Mouse (Mus musculus) lung, embryonic 15.5 days (tissue): ENCODE data around the gene Ucn2. TPM values are rescaled to one million over a fixed set of nuclear protein-coding genes. Genes with fewer than 3 reads are reported as not detected.
A peak's percentile ranks its signal among the peaks of the same experiment; 100 is the strongest.

Experiments used
- ATAC-seq: fragments of 200-750 bp; cut with Nextera tagmentation; 2 replicates; pipeline ENCODE4 v1.8.0; 2017; ENCODE audit warnings: moderate number of reproducible peaks, borderline replicate concordance; ENCODE audit not compliant: low FRiP score, low TSS enrichment; ENCODE audit errors: extremely low read depth
- H3K27ac ChIP-seq: fragments of 300-500 bp; sonication (generic); 2 replicates; pipeline ENCODE4 v1.5.1; 2015; ENCODE audit warnings: moderate library complexity, mild to moderate bottlenecking, inconsistent platforms
- H3K27me3 ChIP-seq: fragments of 300-500 bp; sonication (generic); 2 replicates; pipeline ENCODE4 v1.6.1; 2015; ENCODE audit warnings: inconsistent platforms
- H3K36me3 ChIP-seq: fragments of 300-500 bp; sonication (generic); 2 replicates; pipeline ENCODE4 v1.6.1; 2015; ENCODE audit warnings: inconsistent platforms
- H3K4me1 ChIP-seq: fragments of 300-500 bp; sonication (generic); 2 replicates; pipeline ENCODE4 v1.6.1; 2015; ENCODE audit warnings: inconsistent platforms
- H3K4me2 ChIP-seq: fragments of 300-500 bp; sonication (generic); 2 replicates; pipeline ENCODE4 v1.6.1; 2015; ENCODE audit warnings: inconsistent platforms, mild to moderate bottlenecking, moderate library complexity
- H3K4me3 ChIP-seq: fragments of 300-500 bp; sonication (generic); 2 replicates; pipeline ENCODE4 v1.5.1; 2015; ENCODE audit warnings: mild to moderate bottlenecking, inconsistent platforms
- H3K9ac ChIP-seq: fragments of 300-500 bp; sonication (generic); 2 replicates; pipeline ENCODE4 v1.6.1; 2015; ENCODE audit warnings: inconsistent platforms
- H3K9me3 ChIP-seq: fragments of 300-500 bp; sonication (generic); 2 replicates; pipeline ENCODE4 v1.6.1; 2016; ENCODE audit warnings: inconsistent platforms
- WGBS: fragments of 180-500 bp; shearing (Covaris S2); methylation state at CpG from one replicate; pipeline ENCODE4 v1.1.7; 2015; 5-methylcytosine and 5-hydroxymethylcytosine counted together
- polyA plus RNA-seq: library from polyadenylated mRNA; unstranded; fragments of >200 nt; fragmentation: Nextera tagmentation; extraction: Ambion mirVana; gene quantifications from 2 replicates; pipeline ENCODE4 v1.2.1, GENCODE M21; 2015

The Ucn2 gene
- polyA plus RNA-seq = not detected in 2 replicates

DNA sequence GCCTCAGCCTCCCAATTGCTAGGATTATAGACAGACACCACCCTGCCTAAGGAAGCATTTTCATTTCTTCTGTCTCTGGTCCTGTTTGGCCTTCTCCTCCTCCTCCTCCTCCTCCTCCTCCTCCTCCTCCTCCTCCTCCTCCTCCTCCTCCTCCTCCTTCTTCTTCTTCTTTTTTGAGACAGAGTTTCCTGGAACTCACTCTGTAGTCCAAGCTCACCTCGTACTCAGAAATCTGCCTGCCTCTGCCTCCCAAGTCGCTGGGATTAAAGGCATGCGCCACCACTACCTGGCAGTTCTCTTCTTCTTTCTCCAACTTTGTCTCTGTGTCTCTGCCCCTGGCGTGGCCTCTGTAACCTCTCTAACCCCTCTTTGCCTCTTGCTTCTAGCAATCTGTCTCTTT, at the start of gene Ucn2:
Gene Ucn2, plus strand, starts transcription at position 301 of the 400 bp plus-strand sequence.
- no peaks in the 10 kb centered on the region for H3K36me3 ChIP-seq
- 72% methylated on average over 4 of the region's 4 CpGs for WGBS
- no peak within 1 kb of the TSS for H3K4me2 ChIP-seq
- H3K27ac ChIP-seq = no peak within 1 kb of the TSS
- H3K9ac ChIP-seq = no peak within 1 kb of the TSS
- H3K9me3 ChIP-seq = no peaks in the 10 kb centered on the region
- peaks cover 26% of the 10 kb centered on the region for H3K4me1 ChIP-seq
- no peaks in the 10 kb centered on the region for H3K27me3 ChIP-seq
- ATAC-seq = no peak
- H3K4me3 ChIP-seq = no peak within 1 kb of the TSS

DNA sequence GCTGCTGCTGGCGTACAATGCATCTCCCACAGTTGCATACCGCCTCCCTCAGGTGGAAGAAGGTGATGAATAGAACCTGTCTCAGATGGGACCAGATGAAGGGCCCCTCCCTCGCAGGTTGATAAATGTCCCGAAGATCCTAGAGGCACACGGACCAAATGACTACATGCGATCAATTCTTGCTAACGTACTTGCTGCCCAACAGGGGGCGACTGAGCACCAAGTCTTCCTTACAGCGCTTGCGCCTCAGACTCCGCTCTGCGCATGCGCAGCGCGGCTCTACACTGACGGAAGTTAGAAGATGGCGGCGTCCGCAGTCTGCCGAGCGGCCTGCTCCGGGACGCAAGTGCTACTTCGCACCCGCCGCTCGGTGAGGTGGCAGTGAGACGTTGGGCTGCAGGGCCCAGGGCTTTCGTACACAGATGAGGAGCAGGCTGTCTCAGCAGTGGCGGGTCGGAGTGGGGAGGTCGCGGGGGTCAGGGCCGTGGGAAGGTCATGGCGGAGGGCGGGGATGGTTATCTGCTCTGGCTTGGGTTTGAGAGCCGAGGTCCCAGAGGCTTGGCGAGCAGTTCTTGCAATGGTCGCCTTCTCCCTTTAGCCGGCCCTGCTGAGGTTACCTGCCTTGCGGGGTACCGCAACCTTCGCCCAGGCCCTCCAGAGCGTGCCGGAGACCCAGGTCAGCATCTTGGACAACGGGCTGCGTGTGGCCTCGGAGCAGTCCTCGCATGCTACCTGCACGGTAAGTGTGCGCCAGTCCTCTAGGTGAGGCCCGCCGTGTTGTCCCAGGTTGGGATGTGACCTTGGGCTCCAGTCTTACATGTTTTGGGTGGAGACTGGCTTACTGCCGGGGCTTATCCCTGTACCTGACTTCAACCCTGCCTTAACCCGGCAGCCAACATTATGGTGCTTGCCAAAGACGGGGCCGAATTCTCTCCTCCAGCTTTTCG, 49.1 kb upstream of the Ucn2 start, which contains the start of gene Uqcrc1:
Gene Uqcrc1, plus strand, starts transcription at position 216 of the 947 bp plus-strand sequence.
- peaks cover 36% of the 10 kb centered on the region for H3K36me3 ChIP-seq
- peaks cover 5% of the 10 kb centered on the region for H3K4me1 ChIP-seq
- under 1% methylated on average over 58 of the region's 58 CpGs for WGBS
- H3K27me3 ChIP-seq = no peaks in the 10 kb centered on the region
- H3K9me3 ChIP-seq = no peaks in the 10 kb centered on the region
- H3K9ac ChIP-seq = peak within 1 kb of the TSS; percentile 77
- H3K4me2 ChIP-seq = peak within 1 kb of the TSS; percentile 74
- peak; percentile 87 for ATAC-seq
- peak within 1 kb of the TSS; percentile 80 for H3K4me3 ChIP-seq
- H3K27ac ChIP-seq = peak within 1 kb of the TSS; percentile 25; the same call in 1 of the 2 replicates

DNA sequence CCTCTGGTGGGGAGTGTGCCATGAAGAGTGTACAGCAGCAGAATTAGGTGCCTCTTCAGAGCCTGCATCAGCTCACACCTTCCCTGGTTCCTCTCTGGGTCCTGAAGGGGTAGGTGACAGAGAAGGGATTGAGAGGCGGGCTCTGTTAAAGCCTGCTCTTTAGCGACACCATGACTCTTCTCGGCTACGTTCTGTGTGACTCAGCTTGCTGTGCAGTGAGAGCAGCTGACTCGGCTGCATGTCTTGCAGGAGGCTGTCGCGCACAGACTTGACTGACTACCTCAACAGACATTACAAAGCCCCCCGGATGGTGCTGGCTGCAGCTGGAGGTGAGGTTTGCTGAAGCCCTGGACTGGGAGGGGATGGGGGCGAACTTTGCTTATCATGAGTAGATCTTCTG, 40.7 kb upstream of the Ucn2 start:
- no peak for ATAC-seq
- H3K4me2 ChIP-seq = no peak overlapping the region
- peaks cover 7% of the 10 kb centered on the region; the same call in 1 of the 2 replicates for H3K4me1 ChIP-seq
- 72% methylated on average over 9 of the region's 9 CpGs for WGBS
- no peaks in the 10 kb centered on the region for H3K9me3 ChIP-seq
- H3K4me3 ChIP-seq = no peak overlapping the region
- no peak overlapping the region for H3K9ac ChIP-seq
- H3K27me3 ChIP-seq = no peaks in the 10 kb centered on the region
- H3K27ac ChIP-seq = no peak overlapping the region
- H3K36me3 ChIP-seq = peaks cover 89% of the 10 kb centered on the region

DNA sequence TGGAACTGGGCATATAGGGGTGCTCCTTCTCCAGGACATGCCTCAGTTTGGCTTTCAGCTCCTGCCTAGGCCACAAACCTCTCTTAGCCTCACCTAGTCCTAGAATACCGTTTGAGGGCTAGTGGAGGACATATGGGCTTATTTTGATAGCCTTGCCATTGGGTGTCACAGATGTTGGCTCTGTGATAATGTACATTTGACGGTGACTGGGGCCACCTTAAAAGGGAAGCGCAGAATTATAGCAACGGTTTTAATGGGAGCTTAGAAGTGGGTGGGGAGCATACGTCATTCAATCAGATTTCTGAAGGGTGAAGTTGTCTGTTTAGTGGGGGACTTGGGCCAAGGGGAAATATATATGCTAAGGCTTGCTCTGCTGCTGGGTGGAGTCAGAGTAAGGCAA, 40.2 kb upstream of the Ucn2 start:
- no peak overlapping the region for H3K9ac ChIP-seq
- no peaks in the 10 kb centered on the region for H3K9me3 ChIP-seq
- H3K36me3 ChIP-seq = peaks cover 88% of the 10 kb centered on the region
- ATAC-seq = no peak
- H3K27me3 ChIP-seq = no peaks in the 10 kb centered on the region
- no peak overlapping the region for H3K4me2 ChIP-seq
- no peak overlapping the region for H3K27ac ChIP-seq
- no peak overlapping the region for H3K4me3 ChIP-seq
- peaks cover 7% of the 10 kb centered on the region; the same call in 1 of the 2 replicates for H3K4me1 ChIP-seq
- 85% methylated on average over 5 of the region's 5 CpGs for WGBS

DNA sequence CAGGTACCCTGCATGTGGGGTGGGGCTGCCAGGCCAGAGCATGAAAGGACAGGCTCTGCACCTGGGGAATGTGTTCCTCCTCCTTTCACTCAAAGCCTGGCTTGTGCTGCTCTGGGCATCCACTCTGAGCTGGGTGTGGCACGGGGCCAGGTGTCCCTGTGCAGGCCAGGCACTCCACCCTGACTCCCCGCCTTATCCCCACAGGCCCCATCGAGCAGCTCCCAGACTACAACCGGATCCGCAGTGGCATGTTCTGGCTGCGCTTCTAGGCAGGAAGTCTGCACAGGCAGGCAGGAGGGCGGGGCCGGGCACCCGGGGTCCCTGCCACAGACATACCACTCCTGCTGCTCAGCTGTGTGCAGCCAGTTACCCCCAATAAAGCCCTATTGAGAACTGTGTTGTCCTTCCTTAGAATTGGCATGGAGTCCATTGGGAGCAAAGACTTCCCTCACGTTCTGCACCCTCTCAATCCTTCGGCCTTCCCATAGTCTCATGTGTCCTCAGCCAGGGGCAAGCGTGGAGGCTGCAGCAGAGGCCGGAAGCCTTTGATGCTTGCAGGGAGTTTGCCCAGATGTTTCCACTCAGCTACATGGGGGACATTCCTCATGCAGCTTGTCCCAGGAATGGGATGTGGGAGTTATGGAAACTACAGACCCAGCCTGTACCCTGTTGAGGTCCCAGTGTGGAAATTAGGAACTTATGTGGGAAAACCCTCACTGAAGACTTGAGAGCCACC, 36.4 kb upstream of the Ucn2 start:
- Histone ChIP-seq H3K27me3 (peaks cover 14% of the 10 kb centered on the region; the same call in 1 of the 2 replicates), H3K4me1 (peaks cover 10% of the 10 kb centered on the region; the same call in 1 of the 2 replicates), H3K9ac (no peak overlapping the region), H3K9me3 (no peaks in the 10 kb centered on the region), H3K27ac (peak overlapping the region; percentile 68), H3K36me3 (peaks cover 61% of the 10 kb centered on the region), H3K4me2 (no peak overlapping the region), H3K4me3 (no peak overlapping the region)
- ATAC-seq = peak; percentile 61; the same call in 1 of the 2 replicates
- WGBS = 57% methylated on average over 13 of the region's 13 CpGs

DNA sequence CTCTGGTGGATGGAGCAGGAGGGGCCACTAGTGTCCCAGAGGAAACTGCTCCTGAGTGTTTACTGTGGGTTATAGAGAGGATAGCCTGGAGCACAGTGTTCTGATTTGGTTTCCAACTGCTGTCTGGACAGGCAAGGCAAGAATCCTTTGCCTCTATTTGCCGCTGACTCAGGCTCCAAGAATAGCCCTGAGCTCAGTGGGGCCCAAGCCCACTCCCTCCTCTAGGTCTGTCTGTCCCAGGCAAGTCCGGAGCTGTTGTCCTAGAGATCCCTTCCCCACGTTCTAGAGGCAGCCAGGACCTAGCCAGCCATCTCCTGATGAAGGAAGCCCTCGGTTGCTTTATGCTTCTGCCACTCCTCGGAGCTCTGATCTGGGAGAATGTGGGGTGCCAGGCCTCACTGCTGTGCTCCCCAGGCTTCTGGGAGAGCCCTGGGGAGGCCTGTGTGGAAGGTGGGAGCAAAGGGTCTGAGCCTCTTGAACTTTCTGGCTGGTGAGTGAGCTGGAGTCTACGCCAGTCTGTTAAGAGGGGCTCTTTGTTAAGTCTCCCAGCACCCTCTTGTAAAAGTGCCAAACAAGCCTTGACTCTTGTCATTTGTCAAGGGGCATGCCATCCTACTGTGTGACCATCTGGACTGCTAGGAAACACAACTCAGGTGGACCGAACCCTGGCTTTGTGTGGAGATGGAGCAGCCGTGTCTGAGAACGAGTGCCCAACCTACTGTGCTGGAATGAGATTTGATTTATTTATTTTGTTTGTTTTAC, 35.7 kb upstream of the Ucn2 start:
- Histone ChIP-seq H3K4me3 (no peak overlapping the region), H3K27ac (peak overlapping the region; percentile 68), H3K9me3 (no peaks in the 10 kb centered on the region), H3K9ac (no peak overlapping the region), H3K36me3 (peaks cover 53% of the 10 kb centered on the region), H3K4me1 (peaks cover 10% of the 10 kb centered on the region; the same call in 1 of the 2 replicates), H3K4me2 (no peak overlapping the region), H3K27me3 (peaks cover 14% of the 10 kb centered on the region; the same call in 1 of the 2 replicates)
- ATAC-seq = no peak
- 84% methylated on average over 9 of the region's 9 CpGs for WGBS

- Histone ChIP-seq H3K4me1 (peaks cover 10% of the 10 kb centered on the region; the same call in 1 of the 2 replicates), H3K9ac (no peak within 1 kb of the TSS), H3K27me3 (peaks cover 14% of the 10 kb centered on the region; the same call in 1 of the 2 replicates), H3K4me2 (peak within 1 kb of the TSS; percentile 49), H3K9me3 (no peaks in the 10 kb centered on the region), H3K27ac (no peak within 1 kb of the TSS), H3K36me3 (peaks cover 26% of the 10 kb centered on the region), H3K4me3 (peak within 1 kb of the TSS; percentile 18; the same call in 1 of the 2 replicates)
- ATAC-seq = no peak
- 6% methylated on average over 15 of the region's 15 CpGs for whole genome bisulfite sequencing
Observed at GRCm38 (mm10) chr9:108953081-108953636, 32.7 kb upstream of the Ucn2 start, which contains the start of gene Col7a1. Gene Col7a1 (plus strand): TSS chr9:108953586.

- Histone ChIP-seq H3K4me1 (0 out of 2 replicates have a peak, but pooled peaks cover 3% of the 10 kb centered on the region), H3K4me3 (no peak overlapping the region), H3K27ac (no peak overlapping the region), H3K36me3 (peaks cover 6% of the 10 kb centered on the region), H3K27me3 (peaks cover 14% of the 10 kb centered on the region; the same call in 1 of the 2 replicates), H3K9me3 (no peaks in the 10 kb centered on the region), H3K9ac (no peak overlapping the region), H3K4me2 (no peak overlapping the region)
- WGBS = 75% methylated on average over 11 of the region's 11 CpGs
- no peak for ATAC-seq
Observed at GRCm38 (mm10) chr9:108955241-108955640, 30.6 kb upstream of the Ucn2 start.

DNA sequence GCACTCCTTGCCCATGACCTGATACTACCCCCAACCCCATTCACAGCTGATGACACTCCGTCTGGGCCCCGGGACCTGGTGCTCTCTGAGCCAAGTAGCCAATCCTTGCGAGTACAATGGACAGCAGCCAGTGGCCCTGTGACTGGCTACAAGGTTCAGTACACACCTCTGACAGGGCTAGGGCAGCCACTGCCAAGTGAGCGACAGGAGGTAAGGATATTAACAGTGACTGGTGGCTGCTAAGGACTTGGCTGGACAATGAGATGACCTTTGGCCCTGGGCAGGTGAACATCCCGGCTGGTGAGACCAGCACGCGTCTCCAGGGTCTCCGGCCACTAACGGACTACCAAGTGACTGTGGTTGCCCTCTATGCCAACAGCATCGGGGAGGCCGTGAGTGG, 30.0 kb upstream of the Ucn2 start:
- ATAC-seq = no peak
- 83% methylated on average over 11 of the region's 11 CpGs for whole genome bisulfite sequencing
- peaks cover 2% of the 10 kb centered on the region; the same call in 1 of the 2 replicates for H3K36me3 ChIP-seq
- H3K4me2 ChIP-seq = no peak overlapping the region
- no peak overlapping the region for H3K27ac ChIP-seq
- H3K4me1 ChIP-seq = 0 out of 2 replicates have a peak, but pooled peaks cover 3% of the 10 kb centered on the region
- H3K4me3 ChIP-seq = no peak overlapping the region
- H3K27me3 ChIP-seq = peaks cover 14% of the 10 kb centered on the region; the same call in 1 of the 2 replicates
- no peak overlapping the region for H3K9ac ChIP-seq
- no peaks in the 10 kb centered on the region for H3K9me3 ChIP-seq

- WGBS = 49% methylated on average over 3 of the region's 3 CpGs
Observed at GRCm38 (mm10) chr9:108963577-108963976, 22.2 kb upstream of the Ucn2 start.

GRCm38 (mm10) chr9:108964338-108964737, 21.5 kb upstream of the Ucn2 start:
- ATAC-seq = no peak
- WGBS = 66% methylated on average over 6 of the region's 6 CpGs
- H3K36me3 ChIP-seq = no peaks in the 10 kb centered on the region
- no peaks in the 10 kb centered on the region for H3K27me3 ChIP-seq
- no peak overlapping the region for H3K27ac ChIP-seq
- H3K4me2 ChIP-seq = no peak overlapping the region
- no peaks in the 10 kb centered on the region for H3K9me3 ChIP-seq
- H3K4me1 ChIP-seq = no peaks in the 10 kb centered on the region
- no peak overlapping the region for H3K4me3 ChIP-seq
- no peak overlapping the region for H3K9ac ChIP-seq

More at GRCm38 (mm10) chr9:108963577-108963976, 22.2 kb upstream of the Ucn2 start:
- H3K4me1 ChIP-seq = no peaks in the 10 kb centered on the region
- H3K27me3 ChIP-seq = no peaks in the 10 kb centered on the region
- no peaks in the 10 kb centered on the region for H3K36me3 ChIP-seq
- ATAC-seq = no peak
- no peak overlapping the region for H3K4me2 ChIP-seq
- H3K9me3 ChIP-seq = no peaks in the 10 kb centered on the region
- no peak overlapping the region for H3K9ac ChIP-seq
- H3K4me3 ChIP-seq = no peak overlapping the region
- no peak overlapping the region for H3K27ac ChIP-seq
